Mouse (Mus musculus): ENCODE measurements around the gene Syt8. TPM values are rescaled to one million over a fixed set of nuclear protein-coding genes. Genes with fewer than 3 reads are reported as not detected.

Gene Syt8
- polyA plus RNA-seq, 1 experiment from 2014 or later: not detected

- DNase-seq (ENCODE audit: low spot score) (no peak), ATAC-seq (ENCODE audit: low FRiP score) (no peak)
- H3K27ac ChIP-seq (ENCODE audit: low read depth, low read length): no peak overlapping the region
- 94% methylated on average over 4 of the region's 4 CpGs for WGBS
- H3K36me3 ChIP-seq (ENCODE audit: control insufficient read depth, insufficient read depth, low read length): no peaks in the 10 kb centered on the region
- H3K9me3 ChIP-seq (ENCODE audit: control insufficient read depth, low read length): no peaks in the 10 kb centered on the region
- H3K27me3 ChIP-seq (ENCODE audit: control insufficient read depth, insufficient read depth, low read length): 0 out of 2 replicates have a peak, but pooled peaks cover 2% of the 10 kb centered on the region
- H3K4me2 ChIP-seq (replicated peaks; ENCODE audit: low read depth, low read length): no peak overlapping the region
- H3K4me1 ChIP-seq (replicated peaks; ENCODE audit: control insufficient read depth, insufficient read depth, low read length): peaks cover 14% of the 10 kb centered on the region
- H3K9ac ChIP-seq (ENCODE audit: low read depth, low read length): no peak overlapping the region
- H3K4me3 ChIP-seq (ENCODE audit: low read depth, low read length): no peak overlapping the region
Measured at GRCm38 (mm10) chr7:142472936-142473335, 38.3 kb downstream of the Syt8 start.

DNA sequence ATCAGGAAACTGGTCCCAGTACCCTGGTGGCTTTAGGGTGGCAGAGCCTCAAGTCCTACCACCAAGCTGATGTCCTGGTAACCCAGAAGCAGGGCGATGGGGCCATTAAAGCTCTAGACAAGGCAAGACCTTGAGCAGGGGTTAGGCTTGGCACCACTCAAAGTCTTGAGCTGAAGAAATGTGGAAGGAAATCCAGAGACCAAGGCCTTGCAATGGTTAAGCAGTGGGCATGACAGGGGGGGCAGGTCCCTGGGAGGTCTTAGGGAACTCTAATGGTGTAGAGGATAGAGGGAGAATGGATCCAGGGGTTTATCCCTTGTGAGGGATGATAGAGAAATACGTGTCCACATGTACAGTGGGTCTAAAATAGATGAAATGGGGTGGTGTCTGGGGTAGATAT is 38.8 kb downstream of the Syt8 start:
- Histone ChIP-seq H3K4me1 (replicated peaks; ENCODE audit: control insufficient read depth, insufficient read depth, low read length) (peaks cover 14% of the 10 kb centered on the region), H3K27ac (ENCODE audit: low read depth, low read length) (no peak overlapping the region), H3K9ac (ENCODE audit: low read depth, low read length) (no peak overlapping the region), H3K4me3 (ENCODE audit: low read depth, low read length) (no peak overlapping the region), H3K36me3 (ENCODE audit: control insufficient read depth, insufficient read depth, low read length) (no peaks in the 10 kb centered on the region), H3K4me2 (replicated peaks; ENCODE audit: low read depth, low read length) (no peak overlapping the region), H3K27me3 (ENCODE audit: control insufficient read depth, insufficient read depth, low read length) (0 out of 2 replicates have a peak, but pooled peaks cover 2% of the 10 kb centered on the region), H3K9me3 (ENCODE audit: control insufficient read depth, low read length) (no peaks in the 10 kb centered on the region)
- WGBS: 94% methylated on average over 2 of the region's 2 CpGs
- ATAC-seq (ENCODE audit: low FRiP score) (no peak), DNase-seq (ENCODE audit: low spot score) (no peak)

- Histone ChIP-seq H3K27me3 (ENCODE audit: control insufficient read depth, insufficient read depth, low read length) (0 out of 2 replicates have a peak, but pooled peaks cover 2% of the 10 kb centered on the region), H3K9ac (ENCODE audit: low read depth, low read length) (no peak overlapping the region), H3K36me3 (ENCODE audit: control insufficient read depth, insufficient read depth, low read length) (no peaks in the 10 kb centered on the region), H3K4me3 (ENCODE audit: low read depth, low read length) (no peak overlapping the region), H3K27ac (ENCODE audit: low read depth, low read length) (no peak overlapping the region), H3K4me2 (replicated peaks; ENCODE audit: low read depth, low read length) (no peak overlapping the region), H3K9me3 (ENCODE audit: control insufficient read depth, low read length) (no peaks in the 10 kb centered on the region), H3K4me1 (replicated peaks; ENCODE audit: control insufficient read depth, insufficient read depth, low read length) (peaks cover 14% of the 10 kb centered on the region)
- WGBS: 74% methylated on average over 14 of the region's 14 CpGs
- ATAC-seq (ENCODE audit: low FRiP score) (no peak), DNase-seq (ENCODE audit: low spot score) (no peak)
Measured at GRCm38 (mm10) chr7:142474799-142475198, 40.1 kb downstream of the Syt8 start.

- Histone ChIP-seq H3K27ac (ENCODE audit: low read depth, low read length) (no peak overlapping the region), H3K9me3 (ENCODE audit: control insufficient read depth, low read length) (no peaks in the 10 kb centered on the region), H3K4me3 (ENCODE audit: low read depth, low read length) (no peak overlapping the region), H3K27me3 (ENCODE audit: control insufficient read depth, insufficient read depth, low read length) (0 out of 2 replicates have a peak, but pooled peaks cover 2% of the 10 kb centered on the region), H3K36me3 (ENCODE audit: control insufficient read depth, insufficient read depth, low read length) (no peaks in the 10 kb centered on the region), H3K4me2 (replicated peaks; ENCODE audit: low read depth, low read length) (no peak overlapping the region), H3K9ac (ENCODE audit: low read depth, low read length) (no peak overlapping the region), H3K4me1 (replicated peaks; ENCODE audit: control insufficient read depth, insufficient read depth, low read length) (peaks cover 14% of the 10 kb centered on the region)
- DNase-seq (ENCODE audit: low spot score): no peak
- 72% methylated on average over 7 of the region's 7 CpGs for WGBS
- ATAC-seq (ENCODE audit: low FRiP score): no peak
Measured at GRCm38 (mm10) chr7:142475641-142476040, 41.0 kb downstream of the Syt8 start.

DNA sequence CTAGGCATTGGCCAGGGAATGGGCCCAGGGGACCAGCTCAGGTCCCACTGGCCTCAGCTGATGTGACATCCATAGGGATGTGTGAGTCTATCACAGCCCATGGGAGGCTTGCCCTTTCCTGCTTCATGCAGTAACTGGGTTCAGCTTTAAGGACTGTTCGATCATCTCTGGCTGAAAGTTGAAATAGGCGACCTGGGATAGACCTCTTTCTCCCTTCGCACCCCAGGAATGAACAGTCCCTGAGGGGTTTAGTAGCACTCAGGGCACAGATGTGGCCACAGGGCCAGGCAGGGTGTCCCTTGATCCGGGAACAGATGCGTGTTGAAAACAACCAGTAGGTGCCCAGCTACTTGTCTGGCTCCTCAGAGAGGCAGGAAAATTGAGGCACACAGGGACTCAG is 41.6 kb downstream of the Syt8 start:
- no peak overlapping the region for H3K27ac ChIP-seq (ENCODE audit: low read depth, low read length)
- no peaks in the 10 kb centered on the region for H3K9me3 ChIP-seq (ENCODE audit: control insufficient read depth, low read length)
- WGBS: 83% methylated on average over 5 of the region's 5 CpGs
- no peaks in the 10 kb centered on the region for H3K36me3 ChIP-seq (ENCODE audit: control insufficient read depth, insufficient read depth, low read length)
- ATAC-seq (ENCODE audit: low FRiP score) (no peak), DNase-seq (ENCODE audit: low spot score) (no peak)
- H3K4me3 ChIP-seq (ENCODE audit: low read depth, low read length): no peak overlapping the region
- H3K4me2 ChIP-seq (replicated peaks; ENCODE audit: low read depth, low read length): no peak overlapping the region
- 0 out of 2 replicates have a peak, but pooled peaks cover 2% of the 10 kb centered on the region for H3K27me3 ChIP-seq (ENCODE audit: control insufficient read depth, insufficient read depth, low read length)
- peaks cover 11% of the 10 kb centered on the region for H3K4me1 ChIP-seq (replicated peaks; ENCODE audit: control insufficient read depth, insufficient read depth, low read length)
- H3K9ac ChIP-seq (ENCODE audit: low read depth, low read length): no peak overlapping the region

GRCm38 (mm10) chr7:142476795-142477452 is 42.3 kb downstream of the Syt8 start:
- Histone ChIP-seq H3K27me3 (ENCODE audit: control insufficient read depth, insufficient read depth, low read length) (0 out of 2 replicates have a peak, but pooled peaks cover 2% of the 10 kb centered on the region), H3K4me2 (replicated peaks; ENCODE audit: low read depth, low read length) (no peak overlapping the region), H3K27ac (ENCODE audit: low read depth, low read length) (no peak overlapping the region), H3K36me3 (ENCODE audit: control insufficient read depth, insufficient read depth, low read length) (no peaks in the 10 kb centered on the region), H3K9me3 (ENCODE audit: control insufficient read depth, low read length) (no peaks in the 10 kb centered on the region), H3K4me3 (ENCODE audit: low read depth, low read length) (no peak overlapping the region), H3K9ac (ENCODE audit: low read depth, low read length) (no peak overlapping the region), H3K4me1 (replicated peaks; ENCODE audit: control insufficient read depth, insufficient read depth, low read length) (peaks cover 9% of the 10 kb centered on the region)
- DNase-seq (ENCODE audit: low spot score) (no peak), ATAC-seq (ENCODE audit: low FRiP score) (no peak)
- WGBS: 79% methylated on average over 13 of the region's 13 CpGs

- no peak overlapping the region for H3K4me2 ChIP-seq (replicated peaks; ENCODE audit: low read depth, low read length)
- H3K36me3 ChIP-seq (ENCODE audit: control insufficient read depth, insufficient read depth, low read length): no peaks in the 10 kb centered on the region
- no peak for DNase-seq (ENCODE audit: low spot score)
- peaks cover 10% of the 10 kb centered on the region; the same call in 1 of the 2 replicates for H3K4me1 ChIP-seq (replicated peaks; ENCODE audit: control insufficient read depth, insufficient read depth, low read length)
- H3K9me3 ChIP-seq (ENCODE audit: control insufficient read depth, low read length): no peaks in the 10 kb centered on the region
- no peak overlapping the region for H3K27ac ChIP-seq (ENCODE audit: low read depth, low read length)
- WGBS: 95% methylated on average over 6 of the region's 6 CpGs
- no peak overlapping the region for H3K9ac ChIP-seq (ENCODE audit: low read depth, low read length)
- H3K27me3 ChIP-seq (ENCODE audit: control insufficient read depth, insufficient read depth, low read length): 0 out of 2 replicates have a peak, but pooled peaks cover 2% of the 10 kb centered on the region
- ATAC-seq (ENCODE audit: low FRiP score): no peak
- no peak overlapping the region for H3K4me3 ChIP-seq (ENCODE audit: low read depth, low read length)
Measured at GRCm38 (mm10) chr7:142478001-142478400, 43.4 kb downstream of the Syt8 start.

- peaks cover 13% of the 10 kb centered on the region; the same call in 1 of the 2 replicates for H3K4me1 ChIP-seq (replicated peaks; ENCODE audit: control insufficient read depth, insufficient read depth, low read length)
- H3K36me3 ChIP-seq (ENCODE audit: control insufficient read depth, insufficient read depth, low read length): no peaks in the 10 kb centered on the region
Measured at GRCm38 (mm10) chr7:142478574-142478973, 43.9 kb downstream of the Syt8 start.

GRCm38 (mm10) chr7:142479307-142479706 is 44.7 kb downstream of the Syt8 start:
- no peak overlapping the region for H3K9ac ChIP-seq (ENCODE audit: low read depth, low read length)
- ATAC-seq (ENCODE audit: low FRiP score): no peak
- no peak for DNase-seq (ENCODE audit: low spot score)
- H3K4me1 ChIP-seq (replicated peaks; ENCODE audit: control insufficient read depth, insufficient read depth, low read length): peaks cover 13% of the 10 kb centered on the region; the same call in 1 of the 2 replicates
- H3K4me3 ChIP-seq (ENCODE audit: low read depth, low read length): no peak overlapping the region
- no peak overlapping the region for H3K27ac ChIP-seq (ENCODE audit: low read depth, low read length)
- 0 out of 2 replicates have a peak, but pooled peaks cover 2% of the 10 kb centered on the region for H3K27me3 ChIP-seq (ENCODE audit: control insufficient read depth, insufficient read depth, low read length)
- H3K36me3 ChIP-seq (ENCODE audit: control insufficient read depth, insufficient read depth, low read length): no peaks in the 10 kb centered on the region
- H3K9me3 ChIP-seq (ENCODE audit: control insufficient read depth, low read length): no peaks in the 10 kb centered on the region
- H3K4me2 ChIP-seq (replicated peaks; ENCODE audit: low read depth, low read length): no peak overlapping the region

More at GRCm38 (mm10) chr7:142478574-142478973, 43.9 kb downstream of the Syt8 start:
- H3K9me3 ChIP-seq (ENCODE audit: control insufficient read depth, low read length): no peaks in the 10 kb centered on the region
- 0 out of 2 replicates have a peak, but pooled peaks cover 2% of the 10 kb centered on the region for H3K27me3 ChIP-seq (ENCODE audit: control insufficient read depth, insufficient read depth, low read length)
- H3K4me2 ChIP-seq (replicated peaks; ENCODE audit: low read depth, low read length): no peak overlapping the region
- ATAC-seq (ENCODE audit: low FRiP score) (no peak), DNase-seq (ENCODE audit: low spot score) (no peak)
- 37% methylated on average over 2 of the region's 2 CpGs for WGBS
- no peak overlapping the region for H3K27ac ChIP-seq (ENCODE audit: low read depth, low read length)
- H3K4me3 ChIP-seq (ENCODE audit: low read depth, low read length): no peak overlapping the region
- H3K9ac ChIP-seq (ENCODE audit: low read depth, low read length): no peak overlapping the region
